Mouse (Mus musculus) neural tube, embryonic 15.5 days (tissue): ENCODE results near the gene Gdpd1. TPM values are rescaled to one million over a fixed set of nuclear protein-coding genes. Genes with fewer than 3 reads are reported as not detected.

ENCODE experiments used
- microRNA counts: library from miRNA; unstranded; fragments of <30 nt; microRNA quantifications from one replicate; lab custom pipeline; 2016
- microRNA-seq: library from miRNA; unstranded; fragments of <30 nt; microRNA quantifications from one replicate; pipeline ENCODE4, GENCODE M21; 2017
- polyA plus RNA-seq: library from polyadenylated mRNA; unstranded; fragments of >200 nt; fragmentation: Nextera tagmentation; extraction: Ambion mirVana; gene quantifications from 2 replicates; pipeline ENCODE4 v1.2.1, GENCODE M21; 2015

Gdpd1 gene
- polyA plus RNA-seq, 1 experiment from 2014 or later: 160 TPM

MicroRNAs within 50 kb of the gene (microRNA counts, 519-probe panel; counts per million panel counts)
- microRNA mmu-miR-301a (lab: Ali Mortazavi, UCI): 3,960 counts per million, percentile 93 among the panel's probes with 10 or more counts

Small RNA genes within 50 kb of the gene (microRNA-seq; reads per million reads assigned to microRNA genes)
- gene Mir301: 1,271 reads per million, percentile 81 among the genes with 10 or more reads in this experiment

Other genes with a start within 250 kb of the Gdpd1 start
- gene Ypel2, start 80.4 kb downstream of the Gdpd1 start, polyA plus RNA-seq: 3.4 and 4.1 TPM in 2 replicates
- 18.6 and 19.5 TPM in 2 replicates for gene Smg8, start 12.7 kb upstream of the Gdpd1 start, polyA plus RNA-seq
- 2.1 and 3.6 TPM in 2 replicates for gene Prr11, start 34.6 kb upstream of the Gdpd1 start, polyA plus RNA-seq
- gene Ska2, start 35.2 kb upstream of the Gdpd1 start, polyA plus RNA-seq: 32.8 and 38.2 TPM in 2 replicates
- gene Trim37, start 53.0 kb upstream of the Gdpd1 start, polyA plus RNA-seq: 71.4 and 79.3 TPM in 2 replicates